Mouse (Mus musculus): ENCODE data around the gene Ptgr1.
A peak's percentile ranks its signal among the peaks of the same experiment; 100 is the strongest.

Ptgr1 gene

GRCm38 (mm10) chr4:58990609-58991434 lies 3.9 kb upstream of the Ptgr1 start:
- no peak for DNase-seq (ENCODE audit: low spot score)

GRCm38 (mm10) chr4:58989303-58989898 lies 2.5 kb upstream of the Ptgr1 start:
- no peak for DNase-seq (ENCODE audit: low spot score)

- DNase-seq (ENCODE audit: low spot score), result peak; percentile 55
Measured at GRCm38 (mm10) chr4:58985157-58985648, 1.7 kb downstream of the Ptgr1 start.

DNA sequence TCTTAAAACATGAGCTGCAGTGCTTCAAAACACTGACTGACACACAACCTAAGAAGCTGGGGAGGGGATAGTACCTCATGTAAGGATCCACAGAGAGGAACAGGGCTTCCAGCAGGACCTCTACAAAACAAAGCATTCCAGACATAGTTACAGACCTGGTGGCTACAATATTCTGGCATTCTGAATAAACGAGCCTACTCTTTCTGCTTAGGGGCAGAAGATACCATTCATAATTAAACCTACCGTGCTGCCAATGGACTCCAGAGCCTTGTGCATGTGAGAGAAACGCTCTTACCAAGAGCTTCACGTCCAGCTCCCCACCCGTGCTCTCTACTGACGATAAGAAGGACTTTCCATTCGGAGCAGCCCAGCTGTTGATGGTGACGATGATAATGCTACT lies 4.1 kb downstream of the Ptgr1 start:
- no peak for DNase-seq (ENCODE audit: low spot score)

DNA sequence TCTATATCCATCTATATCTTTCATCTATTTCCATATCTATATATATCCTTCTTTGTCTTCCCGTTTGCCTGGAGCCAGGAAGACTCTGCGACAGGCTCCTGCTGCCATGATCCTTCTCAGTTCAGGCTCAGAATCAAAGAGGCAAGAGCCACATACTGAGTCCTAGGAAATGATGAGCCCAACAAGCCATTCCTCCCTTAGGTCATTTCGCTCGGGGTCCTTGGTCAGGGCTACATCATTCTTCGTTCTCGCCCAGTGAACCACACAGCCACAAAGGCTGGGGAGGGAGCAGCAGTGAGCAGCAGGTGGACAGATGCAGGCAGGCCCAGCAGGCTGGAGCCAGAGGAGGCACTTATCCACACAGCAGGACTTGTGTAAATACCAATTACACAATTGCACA lies 5.5 kb downstream of the Ptgr1 start:
- DNase-seq (ENCODE audit: low spot score), result no peak

GRCm38 (mm10) chr4:58975711-58976110 lies 11.2 kb downstream of the Ptgr1 start:
- no peak for DNase-seq (ENCODE audit: low spot score)

DNA sequence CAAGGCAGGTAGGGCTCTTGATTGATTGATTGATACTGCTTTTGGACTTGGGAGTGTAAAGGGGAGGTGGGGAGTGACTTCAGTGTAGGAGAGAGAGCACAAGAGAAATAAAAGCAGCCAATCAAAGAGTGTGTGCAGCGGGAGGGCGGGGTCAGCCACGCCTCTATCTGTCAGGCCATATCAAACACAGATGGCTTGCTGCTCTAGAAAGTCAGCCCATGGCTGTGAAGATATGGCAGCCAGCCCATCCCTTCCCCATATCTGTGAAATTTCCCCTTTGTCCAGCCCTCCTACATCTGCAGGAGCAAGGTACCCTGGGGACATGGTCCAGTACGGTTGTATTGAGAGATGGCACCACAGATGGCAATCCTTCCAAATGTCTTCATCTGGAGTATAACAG lies 16.2 kb downstream of the Ptgr1 start:
- DNase-seq (ENCODE audit: low spot score), result no peak

DNA sequence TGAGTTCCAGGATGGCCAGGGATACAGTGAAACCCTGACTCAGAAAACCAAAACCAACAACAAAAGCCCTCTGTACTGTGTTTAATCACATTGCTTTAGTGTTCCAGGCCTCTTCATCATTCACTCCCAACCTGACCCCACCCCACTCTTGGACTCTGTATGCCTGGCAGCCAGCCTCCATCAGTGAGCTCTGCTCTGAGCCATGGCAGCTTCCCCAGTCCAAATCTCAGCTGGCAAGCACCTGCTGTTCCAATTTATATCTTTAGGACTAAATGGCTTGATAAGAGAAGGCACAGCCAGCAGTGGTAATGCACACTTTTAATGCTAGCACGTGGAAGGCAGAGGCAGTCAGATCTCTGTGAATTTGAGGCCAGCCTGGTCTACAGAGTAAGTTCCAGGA lies 21.8 kb downstream of the Ptgr1 start:
- no peak for DNase-seq (ENCODE audit: low spot score)

DNA sequence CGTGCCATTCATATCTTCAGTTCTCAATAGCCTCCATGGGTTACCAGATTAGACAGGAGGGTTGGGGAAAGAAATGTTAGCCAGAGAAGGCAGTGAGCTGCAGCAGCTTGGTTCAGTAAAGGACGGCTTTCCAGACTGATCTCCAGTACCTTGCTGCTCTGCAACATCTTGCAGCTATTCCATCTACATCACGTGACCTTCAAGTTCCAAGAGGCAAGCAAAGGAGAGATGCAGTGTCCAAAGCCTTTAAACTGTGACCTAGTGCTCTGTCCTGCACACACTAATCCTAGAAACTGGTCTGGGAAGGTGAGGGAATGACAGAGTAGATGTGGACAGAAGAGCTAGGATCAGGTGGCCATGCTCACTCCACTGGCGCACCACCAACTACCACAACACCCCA lies 23.6 kb downstream of the Ptgr1 start:
- no peak for DNase-seq (ENCODE audit: low spot score)

DNA sequence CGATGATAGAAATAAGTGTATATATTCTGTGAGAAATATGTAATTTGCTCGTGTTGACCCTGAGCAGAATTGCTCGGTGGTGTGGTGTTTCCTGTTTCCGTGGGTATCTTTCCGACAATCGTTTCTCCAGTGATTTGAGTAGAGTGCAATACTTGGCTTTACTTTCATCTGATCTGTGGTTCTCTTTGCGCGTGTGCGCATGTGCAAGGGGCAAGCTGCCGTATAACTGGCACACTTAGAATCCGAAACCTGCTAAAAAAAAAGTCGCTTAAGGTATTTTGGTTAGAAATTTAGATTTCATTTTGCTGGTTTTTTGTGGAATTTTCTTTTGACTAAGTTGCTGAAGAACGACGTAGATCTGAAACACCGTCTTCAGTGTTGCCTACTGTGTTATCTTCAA lies 25.2 kb downstream of the Ptgr1 start:
- no peak for DNase-seq (ENCODE audit: low spot score)

GRCm38 (mm10) chr4:58952630-58953029 lies 34.3 kb downstream of the Ptgr1 start:
- DNase-seq (ENCODE audit: low spot score), result no peak

GRCm38 (mm10) chr4:58948391-58948790 lies 38.5 kb downstream of the Ptgr1 start:
- DNase-seq (ENCODE audit: low spot score), result no peak

DNA sequence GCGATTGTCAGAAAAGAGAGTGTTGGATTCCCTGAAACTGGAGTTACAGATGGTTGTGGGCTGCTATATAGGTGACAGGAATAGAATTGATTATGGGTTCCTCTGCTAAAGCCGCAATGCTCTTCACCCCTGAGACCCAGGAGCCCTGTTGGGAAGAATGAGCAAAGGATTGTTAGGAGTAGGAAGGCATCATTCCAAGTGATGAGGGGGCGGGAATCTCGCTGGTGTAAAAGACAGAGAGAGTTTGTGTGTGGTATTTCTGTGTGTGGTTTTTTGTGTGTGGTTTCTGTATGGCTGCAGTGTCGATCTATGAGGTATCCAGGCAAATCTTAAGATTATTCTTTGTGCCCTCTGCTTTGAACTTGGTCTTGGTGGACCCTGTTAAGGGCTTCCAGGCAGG lies 42.2 kb downstream of the Ptgr1 start:
- DNase-seq (ENCODE audit: low spot score), result no peak

- no peak for DNase-seq (ENCODE audit: low spot score)
Measured at GRCm38 (mm10) chr4:58944206-58944553, 42.7 kb downstream of the Ptgr1 start.

DNA sequence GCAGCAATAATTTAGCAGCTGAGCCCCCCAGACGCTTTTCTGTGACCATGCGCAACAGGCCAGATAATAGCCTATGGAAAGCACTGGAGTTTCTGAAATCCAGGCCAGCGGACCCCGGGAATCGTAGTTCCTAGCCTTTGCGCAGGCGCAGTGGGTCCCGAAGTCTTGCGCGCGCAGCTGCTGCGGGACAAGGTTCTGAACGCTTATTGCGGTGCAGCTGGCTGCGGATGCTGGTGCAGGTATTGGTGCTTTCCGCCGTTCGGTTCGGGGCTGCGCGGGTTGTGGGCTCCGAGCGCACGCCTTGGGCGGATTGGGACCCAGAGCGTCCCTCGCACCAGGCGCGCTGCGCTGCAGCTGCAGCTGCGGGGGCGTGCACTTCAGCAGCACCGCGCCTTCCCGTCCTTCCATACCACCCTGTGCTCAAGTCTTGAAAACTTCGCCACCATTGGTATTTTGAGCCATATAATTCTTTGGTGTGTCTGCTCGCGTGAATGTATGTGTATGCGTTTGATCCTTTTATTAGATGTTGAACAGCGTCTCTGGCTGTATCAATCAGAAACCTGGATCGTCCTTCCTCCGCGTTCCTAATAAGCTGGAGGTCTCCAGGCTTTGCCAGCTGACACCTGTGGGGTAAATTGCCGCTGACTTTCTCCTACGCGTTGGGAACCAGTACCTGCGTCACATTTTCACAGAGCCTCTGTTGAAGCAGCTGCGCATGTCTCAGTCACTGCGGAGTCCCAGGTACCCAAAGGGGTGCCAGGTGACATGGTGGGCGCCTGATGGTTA lies 43.3 kb downstream of the Ptgr1 start, which contains the start of gene Zkscan16:
Gene Zkscan16 (plus strand): TSS at position 209 of the 786 bp plus-strand sequence.
- DNase-seq (ENCODE audit: low spot score), result peak; percentile 83

DNA sequence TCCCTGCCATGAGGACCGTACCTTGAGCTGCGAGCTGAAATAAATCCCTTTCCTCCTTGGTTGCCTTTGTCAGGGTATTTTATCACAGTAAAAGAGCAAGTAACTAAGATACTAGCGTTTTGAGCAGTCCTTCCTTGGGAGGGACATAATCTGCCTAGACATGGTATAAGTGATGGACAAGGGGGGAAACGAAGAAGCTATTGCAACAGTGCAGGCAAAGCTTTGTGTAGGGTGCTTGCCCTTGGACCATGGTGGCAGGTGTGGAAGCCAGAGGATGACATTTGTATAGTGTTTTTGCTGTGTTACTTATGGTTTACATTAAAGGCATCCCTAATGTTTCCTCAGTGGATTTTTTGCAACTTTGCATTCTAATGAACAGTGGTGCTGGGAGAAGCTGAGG lies 44.0 kb downstream of the Ptgr1 start:
- no peak for DNase-seq (ENCODE audit: low spot score)

- DNase-seq (ENCODE audit: low spot score), result no peak
Measured at GRCm38 (mm10) chr4:58941638-58942037, 45.3 kb downstream of the Ptgr1 start.

GRCm38 (mm10) chr4:58935846-58936245 lies 51.1 kb downstream of the Ptgr1 start:
- no peak for DNase-seq (ENCODE audit: low spot score)

DNA sequence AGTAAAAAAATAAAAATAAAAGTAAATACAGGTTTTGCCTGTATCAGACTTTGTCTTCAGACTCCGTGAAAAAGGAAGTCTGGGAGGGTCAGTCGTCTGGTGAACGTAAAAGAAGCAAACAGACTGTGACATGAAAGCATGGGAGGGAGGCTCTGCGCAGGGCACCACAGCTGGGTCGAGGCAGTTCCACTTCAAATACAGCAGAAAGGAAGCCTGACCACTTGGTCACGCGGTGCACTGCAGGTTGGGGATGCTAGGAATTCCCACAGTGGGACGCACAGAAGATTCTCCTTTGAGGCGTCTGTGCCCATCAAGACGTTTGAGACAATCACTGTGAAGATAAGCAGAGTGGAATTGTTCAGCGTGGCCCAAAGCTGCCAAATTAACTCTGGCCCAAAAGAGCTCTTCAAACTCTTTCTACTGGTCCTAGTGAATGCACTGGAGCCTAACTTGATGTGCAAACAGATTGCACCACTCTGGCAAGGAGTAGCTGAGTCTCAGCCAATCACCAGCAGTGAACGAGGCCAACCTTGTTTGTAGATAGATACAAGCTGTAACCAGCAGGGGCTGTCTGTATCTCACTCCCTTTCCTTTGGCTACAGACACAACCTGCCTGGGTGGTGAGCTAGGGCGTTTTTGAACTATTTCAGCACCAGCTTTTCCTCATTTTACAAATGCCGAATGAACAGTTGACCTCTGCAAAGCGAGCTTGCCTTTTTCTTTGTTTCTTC lies 52.0 kb downstream of the Ptgr1 start:
- no peak for DNase-seq (ENCODE audit: low spot score)

DNA sequence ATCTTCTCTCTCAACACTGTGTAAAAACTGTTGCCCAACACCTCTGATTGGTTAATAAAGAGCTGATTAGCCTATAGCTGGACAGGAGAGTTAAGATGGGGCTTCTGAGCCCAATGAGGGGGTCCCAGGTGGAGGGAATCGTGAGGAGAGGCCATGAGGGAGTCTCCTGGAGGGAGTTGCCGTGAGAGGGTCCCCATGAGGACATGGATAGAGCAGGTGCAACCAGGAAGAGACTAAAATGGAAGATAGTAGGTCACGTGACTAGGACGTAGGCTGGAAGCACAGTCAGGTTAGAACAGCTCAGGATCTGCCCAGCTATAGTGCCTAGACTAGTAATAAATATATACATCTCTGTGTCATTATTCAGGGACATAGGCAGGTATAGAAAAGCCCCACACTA lies 52.6 kb downstream of the Ptgr1 start:
- DNase-seq (ENCODE audit: low spot score), result no peak

- DNase-seq (ENCODE audit: low spot score), result no peak
Measured at GRCm38 (mm10) chr4:58932541-58932940, 54.4 kb downstream of the Ptgr1 start.

DNA sequence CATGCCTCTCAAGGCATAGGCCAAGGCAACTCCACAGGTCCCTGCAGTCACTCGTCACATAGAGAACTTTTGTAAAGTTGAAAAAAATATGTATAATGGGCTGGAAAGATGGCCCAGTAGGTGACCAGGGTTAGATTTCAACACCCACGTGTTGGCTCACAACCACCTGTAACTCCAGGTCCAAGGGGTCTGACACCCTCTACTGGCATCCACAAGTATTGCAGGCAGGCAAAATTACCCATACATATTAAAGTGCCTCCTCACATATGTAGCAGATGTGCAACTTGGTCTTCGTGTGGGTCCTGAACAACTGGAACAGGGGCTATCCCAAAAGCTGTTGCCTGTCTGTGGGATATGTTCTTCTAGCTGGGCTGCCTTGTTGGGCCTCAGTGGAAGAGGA lies 59.3 kb downstream of the Ptgr1 start:
- no peak for DNase-seq (ENCODE audit: low spot score)
